Mouse (Mus musculus) midbrain, embryonic 14.5 days (tissue): ENCODE results near the gene Hist2h3b. TPM values are rescaled to one million over a fixed set of nuclear protein-coding genes. Genes with fewer than 3 reads are reported as not detected.
A peak's percentile ranks its signal among the peaks of the same experiment; 100 is the strongest.
"Not testable (repeated sequence)": the region's sequence is repeated elsewhere in the genome, so short reads cannot be mapped to it uniquely, and the experiment has no call there.

Experiments
- ATAC-seq: fragments of 200-750 bp; cut with Nextera tagmentation; 2 replicates; pipeline ENCODE4 v1.8.0; 2017; ENCODE audit warnings: moderate number of reproducible peaks, moderate library complexity; ENCODE audit not compliant: low FRiP score, low TSS enrichment
- DNase-seq: peaks from one replicate; pipeline ENCODE4 v3.0.0-alpha.2; 2015
- H3K27ac ChIP-seq: fragments of 300-500 bp; sonication (generic); replicated peaks from 2 replicates; pipeline ENCODE4 v1.5.1; 2014; ENCODE audit warnings: mild to moderate bottlenecking, low read depth, low read length, moderate library complexity
- H3K27me3 ChIP-seq: fragments of 300-500 bp; sonication (generic); 2 replicates; pipeline ENCODE4 v1.6.1; 2014; ENCODE audit warnings: low read length, control low read depth, mixed read lengths; ENCODE audit not compliant: control insufficient read depth, insufficient read depth
- H3K36me3 ChIP-seq: fragments of 300-500 bp; sonication (generic); 2 replicates; pipeline ENCODE4 v1.6.1; 2014; ENCODE audit warnings: low read length, control low read depth; ENCODE audit not compliant: control insufficient read depth, insufficient read depth
- H3K4me1 ChIP-seq: fragments of 300-500 bp; sonication (generic); 2 replicates; pipeline ENCODE4 v1.6.1; 2014; ENCODE audit warnings: mild to moderate bottlenecking, antibody characterized with exemption, low read length, control low read depth; ENCODE audit not compliant: control insufficient read depth, insufficient read depth
- H3K4me2 ChIP-seq: fragments of 300-500 bp; sonication (generic); 2 replicates; pipeline ENCODE4 v1.6.1; 2014; ENCODE audit warnings: mild to moderate bottlenecking, low read length, moderate library complexity
- H3K4me3 ChIP-seq: fragments of 300-500 bp; sonication (generic); replicated peaks from 2 replicates; pipeline ENCODE4 v1.5.1; 2014; ENCODE audit warnings: low read depth, low read length
- H3K9ac ChIP-seq: fragments of 300-500 bp; sonication (generic); replicated peaks from 2 replicates; pipeline ENCODE4 v1.6.1; 2014; ENCODE audit warnings: mild to moderate bottlenecking, low read length, moderate library complexity
- H3K9me3 ChIP-seq: fragments of 300-500 bp; sonication (generic); 2 replicates; pipeline ENCODE4 v1.6.1; 2016; ENCODE audit warnings: low read length, control low read depth, mixed read lengths; ENCODE audit not compliant: control insufficient read depth
- WGBS: fragments of 180-500 bp; shearing (Covaris S2); extraction: QIAGEN DNeasy Blood & Tissue Kit; methylation state at CpG from one replicate; pipeline ENCODE4 v1.1.7; 2014; 5-methylcytosine and 5-hydroxymethylcytosine counted together
- polyA plus RNA-seq: library from polyadenylated mRNA; unstranded; fragments of >200 nt; fragmentation: Nextera tagmentation; extraction: Ambion mirVana; gene quantifications from 2 replicates; pipeline ENCODE4 v1.2.1, GENCODE M21; 2014

The Hist2h3b gene
- polyA plus RNA-seq, 1 experiment from 2014 or later: 19.3 TPM

GRCm38 (mm10) chr3:96246018-96246417, 22.4 kb upstream of the Hist2h3b start:
- not testable (repeated sequence) for DNase-seq, H3K9me3 ChIP-seq, H3K36me3 ChIP-seq, H3K9ac ChIP-seq, H3K27me3 ChIP-seq
- Histone ChIP-seq H3K4me3 (peak overlapping the region; percentile 23; the same call in 1 of the 2 replicates), H3K27ac (0 out of 2 replicates have a peak overlapping the region, but pooled peaks have one; percentile 49), H3K4me1 (0 out of 2 replicates have a peak, but pooled peaks cover 19% of the 10 kb centered on the region), H3K4me2 (peak overlapping the region; percentile 38)
- ATAC-seq: peak; percentile 57; the same call in 1 of the 2 replicates
- WGBS: under 1% methylated on average over 10 of the region's 21 CpGs

DNA sequence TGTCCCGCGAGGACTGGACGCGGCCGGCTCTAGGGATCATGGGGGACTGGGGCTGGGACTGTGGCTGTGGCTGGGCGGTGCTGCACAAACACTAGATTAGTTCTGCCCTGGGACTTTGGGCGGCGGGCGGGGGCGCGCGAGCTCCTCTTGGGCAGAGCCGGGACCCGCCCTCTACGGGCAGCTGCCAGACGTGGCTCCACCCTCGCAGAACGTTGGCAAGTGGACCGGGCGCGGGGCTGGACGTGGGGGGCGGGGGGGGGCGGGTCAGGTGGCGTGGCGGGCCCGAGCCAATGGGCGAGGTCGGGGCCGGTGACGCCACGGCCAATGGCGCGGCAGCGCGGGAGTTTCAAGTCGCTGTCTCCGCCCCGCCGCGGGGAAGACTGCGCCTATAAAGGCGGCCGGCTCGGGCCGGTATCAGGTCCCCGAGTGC, 22.0 kb upstream of the Hist2h3b start, which contains the start of gene Hist2h3c1:
Gene Hist2h3c1, plus strand, starts transcription at position 259 of the 430 bp plus-strand sequence.
- H3K36me3 ChIP-seq, H3K9me3 ChIP-seq, H3K27me3 ChIP-seq, DNase-seq: not testable (repeated sequence)
- Histone ChIP-seq H3K4me3 (peak within 1 kb of the TSS; percentile 26), H3K9ac (peak within 1 kb of the TSS; percentile 43; the same call in 1 of the 2 replicates), H3K4me2 (peak within 1 kb of the TSS; percentile 49), H3K4me1 (0 out of 2 replicates have a peak, but pooled peaks cover 19% of the 10 kb centered on the region), H3K27ac (0 out of 2 replicates have a peak within 1 kb of the TSS, but pooled peaks have one; percentile 49)
- 0% methylated on average over 14 of the region's 47 CpGs for WGBS
- ATAC-seq: peak; percentile 93

GRCm38 (mm10) chr3:96247356-96248140, 20.9 kb upstream of the Hist2h3b start:
- H3K9ac ChIP-seq: peak overlapping the region; percentile 43; the same call in 1 of the 2 replicates
- H3K4me1 ChIP-seq: 0 out of 2 replicates have a peak, but pooled peaks cover 19% of the 10 kb centered on the region
- H3K36me3 ChIP-seq: no peaks in the 10 kb centered on the region
- H3K9me3 ChIP-seq: no peaks in the 10 kb centered on the region
- H3K27ac ChIP-seq: no peak overlapping the region
- 3% methylated on average over 11 of the region's 11 CpGs for WGBS
- H3K4me3 ChIP-seq: peak overlapping the region; percentile 26
- no peak for DNase-seq
- H3K27me3 ChIP-seq: no peaks in the 10 kb centered on the region
- no peak for ATAC-seq
- H3K4me2 ChIP-seq: peak overlapping the region; percentile 49

DNA sequence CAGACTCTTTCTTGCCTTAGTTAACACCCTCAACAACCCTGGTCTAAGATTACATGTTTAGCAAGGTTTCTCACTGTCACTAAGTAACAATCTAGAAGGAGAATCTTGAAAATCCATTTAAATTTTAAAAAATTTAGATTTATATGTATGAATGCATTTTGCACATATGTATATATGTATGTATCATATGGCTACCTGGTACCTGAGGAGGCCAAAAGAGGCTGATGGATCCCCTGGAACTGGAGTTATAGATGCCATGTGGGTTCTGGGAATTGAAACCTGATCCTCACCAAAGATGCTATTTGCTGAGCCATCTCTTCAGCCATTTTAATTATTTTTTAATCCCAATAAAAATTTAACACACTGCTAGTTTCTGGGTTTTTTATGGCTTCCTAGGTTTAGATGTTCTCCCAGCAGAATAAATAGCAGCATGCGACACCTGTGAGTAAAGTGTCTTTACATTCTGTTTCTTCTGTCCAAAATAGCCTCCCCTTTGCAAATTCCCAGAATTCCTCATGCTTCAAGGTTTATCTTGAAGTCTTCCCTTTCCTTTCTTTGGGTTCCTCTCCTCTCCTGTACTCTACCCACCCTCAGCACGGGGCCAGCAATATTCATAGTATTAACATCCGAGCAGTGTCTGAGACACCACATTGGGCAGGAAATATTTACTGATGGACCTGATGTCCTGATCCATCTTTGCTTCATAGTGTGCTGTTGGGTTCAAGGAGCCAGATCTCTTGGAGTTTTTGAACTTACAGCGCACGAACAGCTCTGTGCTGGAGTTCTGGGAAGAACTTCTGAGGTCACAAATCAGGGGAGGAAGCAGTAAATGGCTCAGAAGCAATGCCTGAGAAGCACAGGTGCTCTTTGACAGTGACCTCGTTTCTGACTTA, 20.1 kb upstream of the Hist2h3b start:
- DNase-seq: no peak
- Histone ChIP-seq H3K4me2 (peak overlapping the region; percentile 49), H3K36me3 (no peaks in the 10 kb centered on the region), H3K9ac (no peak overlapping the region; the same call in 1 of the 2 replicates), H3K4me3 (no peak overlapping the region; the same call in 1 of the 2 replicates), H3K27ac (no peak overlapping the region), H3K4me1 (0 out of 2 replicates have a peak, but pooled peaks cover 19% of the 10 kb centered on the region), H3K9me3 (no peaks in the 10 kb centered on the region), H3K27me3 (no peaks in the 10 kb centered on the region)
- ATAC-seq: no peak
- WGBS: 49% methylated on average over 6 of the region's 6 CpGs

DNA sequence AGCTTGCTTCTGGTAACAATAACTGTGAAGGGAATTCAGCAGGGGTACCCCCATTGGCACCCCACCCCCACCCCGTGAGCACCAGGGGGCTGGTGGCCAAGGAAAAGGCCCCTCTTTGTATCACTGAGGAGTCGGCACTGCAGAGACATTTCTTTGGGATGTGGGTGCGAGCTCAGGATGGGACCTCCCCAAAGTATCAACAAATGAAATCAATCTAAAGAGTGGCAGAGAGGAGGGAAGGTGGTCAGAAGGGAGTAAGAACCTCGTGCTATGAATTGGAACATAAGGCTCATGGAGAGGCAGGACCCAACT, 19.5 kb upstream of the Hist2h3b start:
- WGBS: 48% methylated on average over 4 of the region's 4 CpGs

DNA sequence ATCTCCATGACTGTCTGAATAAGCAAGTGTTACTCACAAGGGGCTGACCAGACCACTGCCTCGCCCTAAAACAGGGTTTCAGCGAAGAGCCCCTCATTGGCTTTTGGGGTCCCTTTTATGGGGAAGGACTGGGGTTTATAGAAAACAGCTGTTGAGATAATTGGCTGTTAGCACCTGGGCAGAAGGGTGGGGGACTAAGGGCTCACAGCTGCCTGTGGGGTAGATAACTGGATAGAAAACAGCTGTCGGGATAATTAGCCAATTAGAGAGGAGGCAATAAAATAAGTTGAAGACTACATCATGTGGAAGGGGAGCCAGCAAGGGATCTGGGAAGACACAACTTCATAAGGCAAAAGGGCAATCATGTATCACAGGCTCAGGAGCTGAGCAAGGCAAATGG, 17.6 kb upstream of the Hist2h3b start:
- Histone ChIP-seq H3K27me3 (no peaks in the 10 kb centered on the region), H3K27ac (no peak overlapping the region), H3K4me1 (0 out of 2 replicates have a peak, but pooled peaks cover 9% of the 10 kb centered on the region), H3K9ac (no peak overlapping the region), H3K36me3 (no peaks in the 10 kb centered on the region), H3K9me3 (no peaks in the 10 kb centered on the region), H3K4me2 (no peak overlapping the region), H3K4me3 (no peak overlapping the region)
- DNase-seq (no peak), ATAC-seq (no peak)
- WGBS: 90% methylated on average over 3 of the region's 3 CpGs

More for the DNA sequence above, 19.5 kb upstream of the Hist2h3b start:
- Histone ChIP-seq H3K27me3 (no peaks in the 10 kb centered on the region), H3K4me3 (no peak overlapping the region), H3K27ac (no peak overlapping the region), H3K9me3 (no peaks in the 10 kb centered on the region), H3K9ac (no peak overlapping the region), H3K4me2 (no peak overlapping the region), H3K4me1 (0 out of 2 replicates have a peak, but pooled peaks cover 17% of the 10 kb centered on the region), H3K36me3 (no peaks in the 10 kb centered on the region)
- no peak for ATAC-seq
- no peak for DNase-seq

DNA sequence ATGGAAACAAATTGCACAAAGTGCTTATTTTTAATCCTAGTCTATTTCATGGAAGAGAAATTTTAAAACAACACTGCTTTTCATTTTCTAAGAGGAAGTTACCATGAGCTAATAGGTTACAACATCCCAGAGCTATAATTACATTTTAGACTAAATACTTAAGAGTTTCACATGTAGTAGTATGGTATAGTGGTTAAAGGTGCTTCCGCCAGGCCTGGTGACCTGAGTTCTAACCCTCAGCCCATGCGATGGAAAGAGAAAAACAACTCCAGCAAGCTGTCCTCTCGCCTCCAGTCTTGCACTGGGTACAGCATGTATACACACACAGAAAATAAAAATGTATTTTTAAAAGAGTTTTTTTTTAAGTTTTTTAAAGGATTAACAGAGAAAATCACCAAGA, 16.7 kb upstream of the Hist2h3b start:
- 94% methylated on average over 3 of the region's 3 CpGs for WGBS
- ATAC-seq: no peak
- DNase-seq: no peak

GRCm38 (mm10) chr3:96254683-96255355, 13.6 kb upstream of the Hist2h3b start:
- Histone ChIP-seq H3K4me3 (no peak overlapping the region), H3K9ac (0 out of 2 replicates have a peak overlapping the region, but pooled peaks have one; percentile 16), H3K27me3 (no peaks in the 10 kb centered on the region), H3K9me3 (no peaks in the 10 kb centered on the region), H3K4me2 (no peak overlapping the region), H3K36me3 (no peaks in the 10 kb centered on the region), H3K27ac (no peak overlapping the region), H3K4me1 (no peaks in the 10 kb centered on the region)
- ATAC-seq: no peak
- peak; percentile 61 for DNase-seq
- WGBS: 49% methylated on average over 10 of the region's 10 CpGs

More for the DNA sequence above, 16.7 kb upstream of the Hist2h3b start:
- Histone ChIP-seq H3K9me3 (no peaks in the 10 kb centered on the region), H3K9ac (no peak overlapping the region), H3K4me1 (0 out of 2 replicates have a peak, but pooled peaks cover 9% of the 10 kb centered on the region), H3K4me2 (no peak overlapping the region), H3K36me3 (no peaks in the 10 kb centered on the region), H3K27ac (no peak overlapping the region), H3K4me3 (no peak overlapping the region), H3K27me3 (no peaks in the 10 kb centered on the region)
